ENCODE assay signal across 10 mouse cellular contexts in genomic region chr7:16128899-16129298, GRCm38 (mm10). TPM values are rescaled to one million over a fixed set of nuclear protein-coding genes. Genes with fewer than 3 reads are reported as not detected.
DNase-seq lines count a peak whose midpoint lies in the region; ATAC-seq and TF ChIP-seq lines count a peak whose summit lies in the region.
"Had no signal": no experiment of that assay in that cellular context is flagged by ENCODE, and none has a peak within 500 bp of the region (broad histone marks: within the 10 kb centered on the region; RNA-seq: fewer than 3 reads in every experiment).

No protein-coding gene starts in this region.

- H3K27me3 ChIP-seq in heart, embryonic 15.5 days, result no peaks in the 10 kb centered on the region
- H3K27me3 ChIP-seq in forebrain, embryonic 15.5 days, result no peaks in the 10 kb centered on the region
- no peaks in the 10 kb centered on the region for H3K27me3 ChIP-seq in midbrain, embryonic 13.5 days

- 0 out of 2 replicates have a peak overlapping the region, but pooled peaks have one; percentile 33 for H3K9ac ChIP-seq in heart, embryonic 15.5 days
- H3K9ac ChIP-seq in forebrain, embryonic 15.5 days (replicated peaks), result 0 out of 2 replicates have a peak overlapping the region, but pooled peaks have one; percentile 71
- H3K9ac ChIP-seq in midbrain, embryonic 13.5 days (replicated peaks), result peak overlapping the region; percentile 83

- H3K9me3 ChIP-seq in heart, embryonic 15.5 days (replicated peaks), result no peaks in the 10 kb centered on the region
- H3K9me3 ChIP-seq in forebrain, embryonic 15.5 days, result no peaks in the 10 kb centered on the region
- H3K9me3 ChIP-seq in midbrain, embryonic 13.5 days, result no peaks in the 10 kb centered on the region

- H3K4me2 ChIP-seq in heart, embryonic 15.5 days, result peak overlapping the region; percentile 85
- peak overlapping the region; percentile 75 for H3K4me2 ChIP-seq in forebrain, embryonic 15.5 days (replicated peaks)
- H3K4me2 ChIP-seq in midbrain, embryonic 13.5 days (replicated peaks), result peak overlapping the region; percentile 74

- no peak for DNase-seq in heart, adult 9 months (ENCODE audit: low spot score in 2 of 2)
- no peak for DNase-seq in embryo, embryonic 9.5 days (ENCODE audit: extremely low spot score)
- no peak for DNase-seq in layer of hippocampus, postnatal 25 days (ENCODE audit: extremely low spot score in 1 of 2, low spot score in 1 of 2)

- H3K4me1 ChIP-seq in heart, embryonic 15.5 days (replicated peaks), result peaks cover 37% of the 10 kb centered on the region
- H3K4me1 ChIP-seq in cortical plate, adult 2 months (ENCODE audit: control insufficient read depth, insufficient read depth, low read length), result peaks cover 2% of the 10 kb centered on the region
- peaks cover 54% of the 10 kb centered on the region for H3K4me1 ChIP-seq in forebrain, embryonic 15.5 days
- H3K4me1 ChIP-seq in midbrain, embryonic 13.5 days (replicated peaks), result peaks cover 52% of the 10 kb centered on the region

- H3K27ac ChIP-seq in heart, embryonic 15.5 days, result peak overlapping the region; percentile 88
- H3K27ac ChIP-seq in cortical plate, adult 2 months (ENCODE audit: insufficient read depth, low read length), result peak overlapping the region; percentile 2; the same call in 1 of the 2 replicates
- peak overlapping the region; percentile 77 for H3K27ac ChIP-seq in forebrain, embryonic 15.5 days (replicated peaks)
- H3K27ac ChIP-seq in midbrain, embryonic 13.5 days, result peak overlapping the region; percentile 80; the same call in 1 of the 2 replicates
- H3K27ac ChIP-seq: macrophage had no signal

- ATAC-seq in heart, embryonic 15.5 days (replicated peaks; ENCODE audit: insufficient number of reproducible peaks, insufficient read depth, low FRiP score, low read depth), result no peak
- ATAC-seq in forebrain, embryonic 15.5 days (replicated peaks), result no peak
- no peak for ATAC-seq in midbrain, embryonic 13.5 days
- no peak for ATAC-seq in inflammation-experienced regulatory T-cells, adult 6 months
- ATAC-seq: activated CD4-positive, CD25-positive, alpha-beta regulatory T cell, adult 4 months had no signal

- H3K36me3 ChIP-seq in heart, embryonic 15.5 days, result peaks cover 11% of the 10 kb centered on the region
- H3K36me3 ChIP-seq in forebrain, embryonic 15.5 days, result 0 out of 2 replicates have a peak, but pooled peaks cover 3% of the 10 kb centered on the region
- peaks cover 27% of the 10 kb centered on the region for H3K36me3 ChIP-seq in midbrain, embryonic 13.5 days

- no peak for TF ChIP-seq POLR2A in cortical plate, adult 2 months (IDR thresholded peaks at IDR 0.05; ENCODE audit: extremely low read depth, insufficient read depth, low read length)

- WGBS in heart, embryonic 15.5 days, result 49% methylated on average over 5 of the region's 5 CpGs
- 62% methylated on average over 5 of the region's 5 CpGs for WGBS in forebrain, embryonic 15.5 days
- 66% methylated on average over 5 of the region's 5 CpGs for WGBS in midbrain, embryonic 13.5 days

- no peak for TF ChIP-seq CTCF in cortical plate, adult 2 months (IDR thresholded peaks at IDR 0.05; ENCODE audit: extremely low read depth, insufficient read depth, low read length)

- peak overlapping the region; percentile 60 for H3K4me3 ChIP-seq in heart, embryonic 15.5 days
- peak overlapping the region; percentile 43; the same call in 1 of the 2 replicates for H3K4me3 ChIP-seq in cortical plate, adult 2 months (ENCODE audit: insufficient read depth, low read length)
- peak overlapping the region; percentile 64; the same call in 1 of the 2 replicates for H3K4me3 ChIP-seq in forebrain, embryonic 15.5 days
- H3K4me3 ChIP-seq in midbrain, embryonic 13.5 days (replicated peaks), result peak overlapping the region; percentile 62

RNA-seq across cellular contexts. Expression of gene Slc8a2, which starts 0.7 kb away (rescaled TPM):
- polyA plus RNA-seq in heart, embryonic 15.5 days (2015; fragmentation: Nextera tagmentation; extraction: Ambion mirVana), result 0.13 TPM in 2 replicates
- polyA plus RNA-seq in cortical plate, adult 2 months (2012; rRNA removed), result 164 and 183 TPM in 2 replicates
- 0.96 and 1.1 TPM in 2 replicates for polyA plus RNA-seq in forebrain, embryonic 15.5 days (2015; fragmentation: Nextera tagmentation; extraction: Ambion mirVana)
- polyA plus RNA-seq in midbrain, embryonic 13.5 days (2015; fragmentation: Nextera tagmentation; extraction: Ambion mirVana), result 0.66 and 1.1 TPM in 2 replicates
- polyA plus RNA-seq in inflammation-experienced regulatory T-cells, adult 6 months (2017; shearing (Covaris generic)), result not detected
- 100 to 1,000 TPM; 294 to 322 TPM for total RNA-seq in layer of hippocampus, postnatal 25 days (2021)
- polyA plus RNA-seq: activated CD4-positive, CD25-positive, alpha-beta regulatory T cell, adult 4 months; macrophage had no signal

RNA-seq across cellular contexts. Expression of gene Kptn, which starts 9.2 kb away (rescaled TPM):
- polyA plus RNA-seq in heart, embryonic 15.5 days (2015; fragmentation: Nextera tagmentation; extraction: Ambion mirVana), result 29.9 and 35.0 TPM in 2 replicates
- 51.3 and 58.5 TPM in 2 replicates for polyA plus RNA-seq in cortical plate, adult 2 months (2012; rRNA removed)
- 43.0 and 43.7 TPM in 2 replicates for polyA plus RNA-seq in forebrain, embryonic 15.5 days (2015; fragmentation: Nextera tagmentation; extraction: Ambion mirVana)
- polyA plus RNA-seq in midbrain, embryonic 13.5 days (2015; fragmentation: Nextera tagmentation; extraction: Ambion mirVana), result 39.6 and 41.2 TPM in 2 replicates
- 10 to 100 TPM; 18.7 to 23.5 (median 19.2) TPM for polyA plus RNA-seq in inflammation-experienced regulatory T-cells, adult 6 months (2017; shearing (Covaris generic))
- total RNA-seq in layer of hippocampus, postnatal 25 days (2021), result 10 to 100 TPM; 32.3 to 37.8 TPM

RNA-seq across cellular contexts. Expression of gene Napa, which starts 30.6 kb away (rescaled TPM):
- polyA plus RNA-seq in heart, embryonic 15.5 days (2015; fragmentation: Nextera tagmentation; extraction: Ambion mirVana), result 130 and 161 TPM in 2 replicates
- 436 and 444 TPM in 2 replicates for polyA plus RNA-seq in cortical plate, adult 2 months (2012; rRNA removed)
- 186 and 200 TPM in 2 replicates for polyA plus RNA-seq in forebrain, embryonic 15.5 days (2015; fragmentation: Nextera tagmentation; extraction: Ambion mirVana)
- 196 and 203 TPM in 2 replicates for polyA plus RNA-seq in midbrain, embryonic 13.5 days (2015; fragmentation: Nextera tagmentation; extraction: Ambion mirVana)
- polyA plus RNA-seq in inflammation-experienced regulatory T-cells, adult 6 months (2017; shearing (Covaris generic)), result 100 to 1,000 TPM; 191 to 298 (median 208) TPM
- total RNA-seq in layer of hippocampus, postnatal 25 days (2021), result 100 to 1,000 TPM; 282 to 301 TPM

RNA-seq across cellular contexts. Expression of gene Meis3, which starts 46.0 kb away (rescaled TPM):
- polyA plus RNA-seq in heart, embryonic 15.5 days (2015; fragmentation: Nextera tagmentation; extraction: Ambion mirVana), result 14.3 and 20.0 TPM in 2 replicates
- 83.3 and 84.0 TPM in 2 replicates for polyA plus RNA-seq in cortical plate, adult 2 months (2012; rRNA removed)
- 110 and 116 TPM in 2 replicates for polyA plus RNA-seq in forebrain, embryonic 15.5 days (2015; fragmentation: Nextera tagmentation; extraction: Ambion mirVana)
- 158 and 160 TPM in 2 replicates for polyA plus RNA-seq in midbrain, embryonic 13.5 days (2015; fragmentation: Nextera tagmentation; extraction: Ambion mirVana)
- 10 to 100 TPM in 2 of 3 experiments, 1 to 10 TPM in 1; 8.6 to 23.2 (median 20.8) TPM for polyA plus RNA-seq in inflammation-experienced regulatory T-cells, adult 6 months (2017; shearing (Covaris generic))
- 10 to 100 TPM; 34.3 to 41.1 TPM for total RNA-seq in layer of hippocampus, postnatal 25 days (2021)

Comparison
In these comparisons a context has a peak if more than half of its experiments do, and no peak if none do; other contexts are left out.
1. H3K27ac ChIP-seq: peak in every context shown above with its lines; median percentile 88 in heart, embryonic 15.5 days; 80 in midbrain, embryonic 13.5 days; 77 in forebrain, embryonic 15.5 days; 2 in cortical plate, adult 2 months.
2. H3K9ac ChIP-seq: peak in every context shown above with its lines; median percentile 83 in midbrain, embryonic 13.5 days; 71 in forebrain, embryonic 15.5 days; 33 in heart, embryonic 15.5 days.
3. RNA of gene Slc8a2, which starts 0.7 kb away (polyA plus RNA-seq): 164 to 183 TPM in cortical plate, adult 2 months; 0.96 to 1.1 TPM in forebrain, embryonic 15.5 days, 0.66 to 1.1 TPM in midbrain, embryonic 13.5 days, 0.13 TPM in heart, embryonic 15.5 days and not detected in inflammation-experienced regulatory T-cells, adult 6 months; every median in the first group is over 10 times any median in the second.
4. Peak in every context shown above with its lines, with median percentiles within 50 percentile points of each other: H3K4me2 ChIP-seq and H3K4me3 ChIP-seq.